Mouse (Mus musculus) heart, postnatal 10 days (tissue): ENCODE measurements at regions not wholly inside any gene's neighbourhood (a gene's known extent, or its start where the extent isn't known, plus 50 kb on each side); places are given as distances from the start of the nearest gene placed in this dataset.

Experiments used
- DNase-seq, 2 experiments: peaks; one replicate each; pipeline ENCODE4 v3.0.0; 2021
- intact Hi-C: fragments of 180-260 bp; cut with DNase I; formaldehyde crosslinking; loops from one replicate; pipeline ENCODE4 v1.15.1; 2025

DNA sequence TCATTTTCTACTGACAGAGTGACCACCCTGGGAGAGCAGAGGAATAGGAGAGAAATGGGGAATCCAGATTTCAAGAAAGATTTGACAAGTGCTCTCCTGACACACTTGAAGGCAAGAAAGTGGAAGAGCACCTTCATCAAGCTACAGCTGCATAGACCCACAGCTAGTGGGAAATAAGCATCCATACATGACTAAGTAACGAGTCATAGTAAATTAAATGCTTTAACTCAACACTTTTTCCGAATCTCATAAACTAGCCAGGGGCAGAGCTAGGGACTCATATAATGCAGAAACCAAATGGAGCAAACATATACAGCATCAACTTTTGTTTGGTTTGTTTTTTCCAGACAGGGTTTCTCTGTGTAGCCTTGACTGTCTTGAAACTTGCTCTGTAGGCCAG, 383.2 kb upstream of the Gm10306 start:
- intact Hi-C loops: no loop called here

GRCm38 (mm10) chr4:94186997-94187396, 369.3 kb upstream of the Gm10306 start:
- intact Hi-C loops: no loop called here
- DNase-seq: peak in 1 of 2 experiments; percentile 1

More for the DNA sequence above, 383.2 kb upstream of the Gm10306 start:
- no peak for DNase-seq

DNA sequence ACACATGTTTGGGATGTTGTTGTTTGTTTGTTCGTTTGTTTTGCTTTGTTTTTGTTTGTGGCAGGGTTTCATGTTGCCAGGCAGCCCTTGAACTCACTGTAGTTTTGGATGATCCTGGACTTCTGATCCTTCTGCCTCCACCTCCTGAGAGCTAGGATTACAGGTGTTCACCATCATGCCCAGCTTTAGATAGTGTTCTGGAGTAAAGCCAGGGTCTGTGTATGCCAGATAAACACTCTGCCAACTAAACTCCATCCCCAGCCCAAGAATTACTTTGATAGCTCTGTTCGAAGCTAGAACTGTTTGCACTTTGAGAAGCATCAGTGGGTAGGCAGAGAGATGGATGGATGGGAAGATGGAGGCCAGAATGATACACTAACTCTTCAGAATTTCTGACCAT, 368.0 kb upstream of the Gm10306 start:
- intact Hi-C loops: no loop called here
- peak in 1 of 2 experiments; percentile 3 for DNase-seq

GRCm38 (mm10) chr4:94188888-94189287, 367.5 kb upstream of the Gm10306 start:
- intact Hi-C loops: no loop called here
- peak; percentile 64 to 67 for DNase-seq

DNA sequence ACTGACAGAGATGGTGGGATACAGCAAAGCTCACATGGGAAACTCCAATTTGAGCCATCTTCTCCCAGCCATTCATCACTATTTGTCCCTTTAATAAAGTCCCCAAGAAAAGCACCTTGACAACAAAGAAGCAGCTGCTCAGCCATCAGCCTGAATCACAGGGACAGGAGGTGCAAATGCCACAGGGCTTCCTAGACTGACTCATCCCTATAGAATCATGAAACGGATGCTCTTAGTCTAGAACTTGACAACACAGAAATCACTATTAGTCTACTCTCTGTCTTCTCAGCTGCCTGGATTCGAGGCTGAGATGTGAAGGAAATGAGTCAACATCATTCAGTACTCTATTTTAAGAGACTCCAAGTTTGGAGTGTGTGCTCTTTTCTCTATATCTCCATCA, 365.4 kb upstream of the Gm10306 start:
- intact Hi-C loops: no loop called here
- DNase-seq: no peak

DNA sequence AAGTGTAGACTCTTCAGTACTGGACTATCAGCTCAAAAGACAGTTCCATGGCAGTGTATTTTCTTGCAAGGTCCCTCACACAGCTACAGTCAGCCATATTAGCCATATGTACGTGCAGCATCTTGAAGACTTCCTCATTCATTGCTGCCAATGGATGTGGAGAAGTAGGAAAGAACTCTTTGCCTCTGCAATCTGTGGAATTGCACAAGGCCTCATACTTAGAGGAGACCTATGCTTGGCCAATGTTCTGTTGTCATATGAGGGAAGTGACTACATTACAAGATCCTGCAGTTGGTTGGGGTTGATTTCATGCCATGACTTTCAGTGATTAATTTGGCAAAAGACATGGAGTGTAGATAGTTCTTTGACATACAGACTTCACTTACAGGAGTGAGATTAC, 340.1 kb upstream of the Gm10306 start:
- intact Hi-C loops: no loop called here
- DNase-seq: no peak

DNA sequence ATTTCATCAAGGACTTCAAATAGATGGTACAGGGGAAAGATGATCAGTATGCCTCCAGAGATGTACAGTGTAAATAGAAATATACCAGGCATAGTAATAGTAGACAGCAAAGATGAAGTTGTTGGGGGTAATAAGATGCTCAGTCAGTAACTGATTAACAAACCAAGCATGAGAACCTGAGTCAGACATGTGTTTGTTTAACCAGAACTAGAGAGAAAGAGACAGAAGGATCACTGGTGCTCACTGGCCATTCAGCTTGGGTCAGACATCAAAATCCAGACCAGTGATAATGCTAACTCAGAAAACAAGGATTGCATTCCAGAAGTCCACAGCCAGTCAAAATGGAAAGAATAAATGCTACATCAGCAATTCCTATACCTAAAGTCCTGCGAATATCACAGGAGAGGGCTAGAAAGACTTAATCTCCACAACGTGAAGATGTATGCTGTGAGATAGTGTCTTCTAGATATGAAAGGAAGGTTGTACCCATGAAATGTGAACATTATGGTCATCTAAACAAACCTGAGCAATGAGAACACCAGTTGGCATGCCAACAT, 320.6 kb upstream of the Gm10306 start:
- intact Hi-C loops: no loop called here

GRCm38 (mm10) chr4:94256026-94256425, 300.3 kb upstream of the Gm10306 start:
- DNase-seq: no peak
- intact Hi-C loops: no loop called here

More for the DNA sequence above, 320.6 kb upstream of the Gm10306 start:
- no peak for DNase-seq

GRCm38 (mm10) chr4:94261136-94261535, 295.2 kb upstream of the Gm10306 start:
- DNase-seq: no peak
- intact Hi-C loops: no loop called here

DNA sequence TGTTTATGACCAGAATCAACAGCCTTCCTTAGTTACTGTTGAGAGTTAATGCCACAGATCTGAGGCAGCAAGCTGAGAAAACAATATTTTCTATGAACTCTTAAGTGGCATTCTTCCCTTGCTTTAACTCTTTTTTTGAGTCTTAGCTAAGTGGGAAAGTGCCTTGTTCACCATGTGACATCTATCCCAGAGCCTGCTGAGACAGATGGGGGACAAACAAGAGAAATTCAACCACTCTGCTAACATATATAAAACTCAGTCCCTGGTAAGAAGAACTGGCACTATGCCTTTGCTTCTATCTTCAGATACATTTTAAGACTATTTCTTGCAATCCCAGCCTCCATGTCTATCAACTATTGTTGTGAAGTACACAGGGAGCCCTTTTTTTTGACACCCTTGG, 274.6 kb upstream of the Gm10306 start:
- intact Hi-C loops: no loop called here

DNA sequence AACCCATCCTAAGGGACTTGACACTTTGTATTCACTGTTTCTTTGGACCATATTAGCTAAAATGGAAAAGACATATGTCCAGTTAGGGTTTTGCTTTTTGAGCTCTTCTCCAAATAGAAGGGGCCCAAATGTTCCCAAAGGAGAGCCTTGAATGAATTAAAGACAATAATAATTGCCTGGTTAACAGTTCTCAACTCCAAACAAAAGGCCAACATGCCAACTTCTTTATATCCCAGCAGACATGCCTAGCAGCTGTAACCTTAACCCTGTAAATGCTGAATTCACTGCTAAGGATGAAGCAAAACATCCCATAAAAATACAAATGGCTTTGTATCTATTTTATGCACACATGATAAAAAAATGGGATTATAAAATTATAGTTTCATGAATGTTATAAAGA, 264.2 kb upstream of the Gm10306 start:
- no peak for DNase-seq
- intact Hi-C loops: no loop called here

More for the DNA sequence above, 274.6 kb upstream of the Gm10306 start:
- no peak for DNase-seq

- intact Hi-C loops: no loop called here
- no peak for DNase-seq
Measured at GRCm38 (mm10) chr4:94317298-94317697, 239.0 kb upstream of the Gm10306 start.

GRCm38 (mm10) chr4:94326759-94327158, 229.6 kb upstream of the Gm10306 start:
- intact Hi-C loops: no loop called here
- no peak for DNase-seq

- intact Hi-C loops: no loop called here
- no peak for DNase-seq
Measured at GRCm38 (mm10) chr4:94343331-94343730, 213.0 kb upstream of the Gm10306 start.

- no peak for DNase-seq
- intact Hi-C loops: no loop called here
Measured at GRCm38 (mm10) chr4:94349273-94349672, 207.1 kb upstream of the Gm10306 start.

- DNase-seq: no peak
- intact Hi-C loops: no loop called here
Measured at GRCm38 (mm10) chr4:94356982-94357381, 199.4 kb upstream of the Gm10306 start.

GRCm38 (mm10) chr4:94360810-94361527, 195.4 kb upstream of the Gm10306 start:
- no peak for DNase-seq
- intact Hi-C loops: no loop called here

- intact Hi-C loops: no loop called here
Measured at GRCm38 (mm10) chr4:94361528-94362217, 194.7 kb upstream of the Gm10306 start.

GRCm38 (mm10) chr4:94365375-94365774, 191.0 kb upstream of the Gm10306 start:
- intact Hi-C loops: no loop called here
- DNase-seq: no peak

More at GRCm38 (mm10) chr4:94361528-94362217, 194.7 kb upstream of the Gm10306 start:
- DNase-seq: no peak

DNA sequence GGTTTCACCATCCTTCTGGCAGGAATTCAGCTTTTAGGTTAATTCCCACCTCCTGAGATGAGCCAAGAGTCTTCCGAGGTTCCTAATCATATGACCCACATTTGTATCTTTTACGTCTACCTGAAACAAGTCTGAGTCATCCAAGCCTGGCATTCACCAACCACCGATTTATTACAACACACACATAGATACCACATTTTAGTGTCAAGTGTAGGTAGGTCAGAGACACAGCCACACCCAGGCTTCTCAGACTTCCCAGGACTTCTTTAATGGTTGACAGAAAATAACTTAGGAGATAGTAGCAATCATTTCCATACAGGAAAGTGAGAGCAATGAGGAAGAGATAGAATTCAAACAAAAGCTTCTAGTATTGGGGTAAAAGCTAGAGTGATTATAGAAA, 189.2 kb upstream of the Gm10306 start:
- intact Hi-C loops: no loop called here
- no peak for DNase-seq

- intact Hi-C loops: no loop called here
- no peak for DNase-seq
Measured at GRCm38 (mm10) chr4:94370981-94371380, 185.4 kb upstream of the Gm10306 start.

DNA sequence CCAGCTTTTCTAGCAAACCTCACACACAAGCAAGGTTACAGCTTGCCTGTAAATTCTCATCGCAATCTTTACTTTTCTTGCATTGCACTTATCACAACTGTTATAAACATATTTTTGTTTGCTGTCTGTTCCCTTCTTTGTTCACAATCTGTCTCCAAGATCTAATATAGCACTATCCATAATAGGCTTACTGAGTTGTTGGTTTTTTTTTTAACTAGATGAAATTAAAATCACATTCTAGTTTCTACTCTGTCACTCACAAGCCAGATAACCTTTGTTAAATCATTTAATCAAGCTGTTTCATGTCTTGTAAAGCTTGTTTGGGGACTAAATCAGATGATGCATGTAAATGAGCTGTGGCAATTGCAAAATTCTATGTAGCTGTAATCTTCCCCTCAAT, 180.1 kb upstream of the Gm10306 start:
- DNase-seq: no peak
- intact Hi-C loops: no loop called here
